Mouse (Mus musculus) heart, postnatal 0 days (tissue): ENCODE measurements around the gene Slc52a3. TPM values are rescaled to one million over a fixed set of nuclear protein-coding genes. Genes with fewer than 3 reads are reported as not detected.
A peak's percentile ranks its signal among the peaks of the same experiment; 100 is the strongest.
"Not testable (repeated sequence)": the region's sequence is repeated elsewhere in the genome, so short reads cannot be mapped to it uniquely, and the experiment has no call there.

Experiments
- ATAC-seq: fragments of 200-750 bp; cut with Nextera tagmentation; 2 replicates; pipeline ENCODE4 v1.8.0; 2017; ENCODE audit warnings: low read depth, moderate number of reproducible peaks, moderate library complexity; ENCODE audit not compliant: insufficient read depth
- DNase-seq: peaks from one replicate; pipeline ENCODE4 v3.0.0-alpha.2; 2016; ENCODE audit warnings: low spot score
- H3K27ac ChIP-seq: fragments of 300-500 bp; sonication (generic); 2 replicates; pipeline ENCODE4 v1.5.1; 2014; ENCODE audit warnings: low read depth, mild to moderate bottlenecking
- H3K27me3 ChIP-seq: fragments of 300-500 bp; sonication (generic); 2 replicates; pipeline ENCODE4 v1.6.1; 2014; ENCODE audit warnings: low read length, mixed read lengths; ENCODE audit not compliant: control insufficient read depth, insufficient read depth
- H3K36me3 ChIP-seq: fragments of 300-500 bp; sonication (generic); replicated peaks from 2 replicates; pipeline ENCODE4 v1.6.1; 2014; ENCODE audit warnings: low read length, mixed read lengths; ENCODE audit not compliant: control insufficient read depth, insufficient read depth
- H3K4me1 ChIP-seq: fragments of 300-500 bp; sonication (generic); 2 replicates; pipeline ENCODE4 v1.6.1; 2014; ENCODE audit warnings: antibody characterized with exemption; ENCODE audit not compliant: control insufficient read depth, insufficient read depth
- H3K4me2 ChIP-seq: fragments of 300-500 bp; sonication (generic); 2 replicates; pipeline ENCODE4 v1.6.1; 2014; ENCODE audit warnings: low read depth, mild to moderate bottlenecking, low read length, moderate library complexity
- H3K4me3 ChIP-seq: fragments of 300-500 bp; sonication (generic); 2 replicates; pipeline ENCODE4 v1.5.1; 2014; ENCODE audit warnings: low read depth, low read length
- H3K9ac ChIP-seq: fragments of 300-500 bp; sonication (generic); replicated peaks from 2 replicates; pipeline ENCODE4 v1.6.1; 2014; ENCODE audit warnings: low read depth, low read length, mixed read lengths
- H3K9me3 ChIP-seq: fragments of 300-500 bp; sonication (generic); replicated peaks from 2 replicates; pipeline ENCODE4 v1.6.1; 2016; ENCODE audit warnings: low read length; ENCODE audit not compliant: control insufficient read depth
- CTCF ChIP-seq: IDR thresholded peaks from 2 replicates; pipeline ENCODE4 v1.5.1; 2016; ENCODE audit warnings: antibody characterized with exemption, control low read depth, low read depth
- EP300 ChIP-seq: IDR thresholded peaks from 2 replicates; pipeline ENCODE4 v1.6.1; 2016; ENCODE audit warnings: antibody characterized with exemption, low read depth
- WGBS: fragments of 180-500 bp; shearing (Covaris S2); extraction: QIAGEN DNeasy Blood & Tissue Kit; methylation state at CpG from one replicate; pipeline ENCODE4 v1.1.7; 2014; 5-methylcytosine and 5-hydroxymethylcytosine counted together
- polyA plus RNA-seq: library from polyadenylated mRNA; unstranded; fragments of >200 nt; fragmentation: Nextera tagmentation; extraction: Ambion mirVana; gene quantifications from 2 replicates; pipeline ENCODE4 v1.2.1, GENCODE M21; 2015
- total RNA-seq: library from RNA; depleted of rRNA; stranded (reverse); fragments of >200 nt; gene quantifications from 2 replicates; pipeline ENCODE4 v1.2.3, GENCODE M21; 2014; ENCODE audit warnings: low replicate concordance

Gene Slc52a3
- total and polyA plus RNA-seq, 2 experiments from 2014 or later = 0.68 to 6.6 TPM

DNA sequence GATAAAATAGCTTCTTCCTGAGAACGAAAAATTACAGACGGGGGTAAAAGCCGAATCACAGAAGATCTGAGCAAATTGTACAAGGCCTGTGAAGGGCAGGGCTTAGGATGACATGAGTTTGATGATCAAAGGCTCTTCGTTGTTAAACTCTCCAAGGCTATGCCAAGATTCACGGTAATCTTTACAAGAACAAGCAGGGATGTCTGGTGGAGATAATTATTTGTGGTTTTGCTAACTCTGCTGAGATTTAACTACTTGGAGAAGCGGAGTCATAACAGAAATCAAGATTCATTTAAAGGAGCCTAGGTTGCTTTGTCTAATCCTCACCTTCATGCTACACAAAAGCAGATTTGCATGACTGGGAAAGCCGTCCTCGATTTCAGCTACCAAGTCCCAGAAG is 9.4 kb upstream of the Slc52a3 start:
- Histone ChIP-seq H3K27me3 (0 out of 2 replicates have a peak, but pooled peaks cover 6% of the 10 kb centered on the region), H3K4me3 (no peak overlapping the region), H3K36me3 (no peaks in the 10 kb centered on the region), H3K27ac (no peak overlapping the region), H3K9ac (no peak overlapping the region), H3K4me1 (no peaks in the 10 kb centered on the region), H3K9me3 (no peaks in the 10 kb centered on the region), H3K4me2 (no peak overlapping the region)
- ATAC-seq (no peak), DNase-seq (no peak)
- 69% methylated on average over 8 of the region's 8 CpGs for WGBS
- no peak for TF ChIP-seq CTCF
- TF ChIP-seq EP300 = no peak

DNA sequence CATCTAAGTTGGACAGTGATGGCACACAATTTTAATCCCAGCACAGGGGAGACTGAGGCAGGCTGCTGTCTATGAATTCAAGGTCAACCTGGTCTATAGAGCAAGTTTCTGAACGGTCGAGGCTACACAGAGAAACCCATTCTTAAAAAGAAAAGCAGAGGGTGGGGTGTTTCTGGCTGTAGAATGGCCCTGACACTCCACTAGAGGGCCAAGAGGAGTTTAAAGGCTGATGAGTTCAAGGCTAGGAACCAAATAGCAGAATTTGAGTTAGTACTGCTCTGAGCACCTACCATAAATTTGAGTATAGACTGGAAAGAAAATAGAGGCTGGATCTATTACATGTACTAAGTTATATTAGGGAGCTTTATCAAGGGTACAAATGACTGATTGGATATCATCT is 7.3 kb upstream of the Slc52a3 start:
- Histone ChIP-seq H3K4me2 (no peak overlapping the region), H3K4me1 (no peaks in the 10 kb centered on the region), H3K27ac (no peak overlapping the region), H3K36me3 (no peaks in the 10 kb centered on the region), H3K9ac (no peak overlapping the region), H3K27me3 (peaks cover 22% of the 10 kb centered on the region), H3K9me3 (no peaks in the 10 kb centered on the region), H3K4me3 (no peak overlapping the region)
- TF ChIP-seq EP300 (no peak), CTCF (no peak)
- DNase-seq = no peak
- 58% methylated on average over 2 of the region's 2 CpGs for WGBS
- no peak for ATAC-seq

DNA sequence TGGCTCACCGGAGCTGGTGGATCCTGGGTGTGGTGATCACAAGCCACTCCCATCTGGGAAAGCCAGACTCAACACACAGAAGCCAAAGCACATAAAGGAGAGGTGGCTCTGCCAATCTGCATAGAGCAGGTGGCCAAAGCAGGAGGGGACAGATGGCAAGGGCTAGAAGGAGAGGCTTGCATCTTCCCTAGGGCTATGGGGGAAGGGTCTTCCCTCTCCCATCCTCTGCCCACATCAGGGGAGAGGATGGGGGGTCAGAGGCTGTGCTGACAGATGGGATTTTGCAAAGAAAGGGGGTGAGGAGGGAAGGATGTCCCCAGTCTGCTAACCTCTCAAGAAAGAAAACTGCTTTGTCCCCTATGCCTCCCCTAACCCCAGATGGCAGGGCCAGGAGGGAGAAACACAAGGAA is 5.3 kb upstream of the Slc52a3 start:
- no peaks in the 10 kb centered on the region for H3K4me1 ChIP-seq
- TF ChIP-seq EP300 (no peak), CTCF (no peak)
- H3K27me3 ChIP-seq = peaks cover 40% of the 10 kb centered on the region
- DNase-seq (no peak), ATAC-seq (no peak)
- H3K36me3 ChIP-seq = no peaks in the 10 kb centered on the region
- 33% methylated on average over 1 of the region's 1 CpGs for WGBS
- H3K27ac ChIP-seq = no peak overlapping the region
- no peak overlapping the region for H3K4me2 ChIP-seq
- no peak overlapping the region for H3K4me3 ChIP-seq
- H3K9me3 ChIP-seq = no peaks in the 10 kb centered on the region
- H3K9ac ChIP-seq = no peak overlapping the region

DNA sequence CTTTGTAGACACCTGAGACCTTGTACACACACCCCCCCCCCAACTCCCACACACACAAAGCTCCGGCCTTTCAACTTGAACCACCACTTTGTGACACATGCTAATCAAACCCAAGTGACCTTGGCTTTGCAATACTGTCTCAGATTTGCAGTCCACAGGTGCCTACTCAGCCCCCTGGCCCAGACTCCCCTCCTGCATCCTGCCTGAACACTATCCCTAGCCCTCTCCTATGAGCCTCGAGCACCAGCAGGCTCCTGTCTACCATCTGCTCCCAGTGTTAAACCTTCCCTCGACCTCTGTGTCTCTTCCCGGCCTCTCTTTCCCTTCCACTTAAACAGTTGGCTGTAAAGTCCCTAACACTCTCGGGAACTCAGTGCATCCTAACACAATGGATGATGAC is 4.9 kb upstream of the Slc52a3 start:
- H3K4me3 ChIP-seq = no peak overlapping the region
- H3K36me3 ChIP-seq = no peaks in the 10 kb centered on the region
- ATAC-seq = no peak
- H3K4me2 ChIP-seq = no peak overlapping the region
- no peak overlapping the region for H3K9ac ChIP-seq
- 0 out of 2 replicates have a peak, but pooled peaks cover 4% of the 10 kb centered on the region for H3K4me1 ChIP-seq
- WGBS = 33% methylated on average over 5 of the region's 5 CpGs
- TF ChIP-seq EP300 (no peak), CTCF (no peak)
- H3K27me3 ChIP-seq = peaks cover 43% of the 10 kb centered on the region
- H3K27ac ChIP-seq = no peak overlapping the region
- H3K9me3 ChIP-seq = no peaks in the 10 kb centered on the region
- no peak for DNase-seq

DNA sequence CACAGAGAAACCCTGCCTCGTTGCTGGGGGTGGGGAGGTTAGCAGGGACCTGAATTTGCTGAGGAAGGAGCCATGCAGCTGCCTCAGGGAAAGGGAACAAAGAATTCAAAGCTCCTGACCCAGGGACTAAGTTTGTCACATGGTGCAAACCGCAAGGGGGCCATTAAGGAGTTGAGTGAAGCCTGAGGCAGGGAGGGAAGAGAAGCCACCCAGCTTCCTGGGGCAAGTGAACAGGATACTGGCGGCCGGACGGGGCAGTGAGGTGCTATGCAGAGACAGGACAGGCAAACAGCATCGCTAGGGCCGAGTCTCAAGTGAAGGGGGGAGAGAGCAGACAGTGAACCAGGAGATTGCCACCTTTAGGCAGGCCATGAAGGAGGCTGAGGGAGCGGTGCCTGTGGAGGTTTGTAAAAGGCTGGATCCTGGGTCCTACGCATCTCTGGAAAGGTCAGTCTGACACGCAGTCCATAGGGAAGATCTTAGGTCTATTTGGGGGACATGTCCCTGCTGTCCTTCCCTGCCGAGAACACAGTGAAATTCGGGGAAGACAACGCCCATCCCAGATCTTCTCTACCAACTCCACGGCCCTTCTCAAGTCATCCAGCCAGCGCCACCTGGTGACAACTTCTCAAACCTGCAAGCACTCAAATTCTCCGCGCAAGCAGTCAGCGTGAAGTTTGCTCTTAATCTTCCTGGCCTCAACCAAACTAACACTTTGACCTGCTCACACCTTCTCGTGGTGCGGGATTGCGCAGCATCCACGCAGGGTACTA is 1.8 kb upstream of the Slc52a3 start:
- TF ChIP-seq CTCF = peak; percentile 87
- no peak for TF ChIP-seq EP300
- DNase-seq = peak; percentile 68
- Histone ChIP-seq H3K4me2 (peak overlapping the region; percentile 41), H3K4me3 (no peak overlapping the region), H3K9me3 (no peaks in the 10 kb centered on the region), H3K4me1 (0 out of 2 replicates have a peak, but pooled peaks cover 8% of the 10 kb centered on the region), H3K27me3 (peaks cover 58% of the 10 kb centered on the region), H3K27ac (no peak overlapping the region), H3K36me3 (no peaks in the 10 kb centered on the region), H3K9ac (no peak overlapping the region)
- 0 out of 2 replicates have a peak, but pooled peaks have one; percentile 9 for ATAC-seq
- WGBS = 9% methylated on average over 22 of the region's 22 CpGs

DNA sequence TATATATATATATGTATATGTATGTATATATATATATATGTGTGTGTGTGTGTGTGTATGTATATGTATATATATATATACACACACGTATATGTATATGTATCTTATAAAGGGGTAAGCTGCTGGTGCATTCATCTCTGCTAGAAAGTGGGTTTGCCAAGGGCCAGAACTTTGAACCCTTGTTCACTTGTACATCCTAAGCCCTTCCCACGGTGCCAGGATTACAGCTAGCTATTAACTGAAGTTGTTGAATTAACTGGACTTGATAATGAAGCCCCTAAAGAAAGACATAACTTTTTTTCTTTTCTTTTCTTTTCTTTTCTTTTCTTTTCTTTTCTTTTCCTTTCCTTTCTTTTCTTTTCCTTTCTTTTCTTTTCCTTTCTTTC is 872 bp downstream of the Slc52a3 start:
- not testable (repeated sequence) for H3K36me3 ChIP-seq, H3K4me3 ChIP-seq, ATAC-seq, H3K9me3 ChIP-seq, H3K4me2 ChIP-seq, H3K4me1 ChIP-seq, H3K9ac ChIP-seq, DNase-seq, H3K27ac ChIP-seq
- peaks cover 69% of the 10 kb centered on the region for H3K27me3 ChIP-seq
- WGBS = 53% methylated on average over 2 of the region's 2 CpGs
